ENCODE assay signal across 9 mouse cellular contexts in the genomic region with DNA sequence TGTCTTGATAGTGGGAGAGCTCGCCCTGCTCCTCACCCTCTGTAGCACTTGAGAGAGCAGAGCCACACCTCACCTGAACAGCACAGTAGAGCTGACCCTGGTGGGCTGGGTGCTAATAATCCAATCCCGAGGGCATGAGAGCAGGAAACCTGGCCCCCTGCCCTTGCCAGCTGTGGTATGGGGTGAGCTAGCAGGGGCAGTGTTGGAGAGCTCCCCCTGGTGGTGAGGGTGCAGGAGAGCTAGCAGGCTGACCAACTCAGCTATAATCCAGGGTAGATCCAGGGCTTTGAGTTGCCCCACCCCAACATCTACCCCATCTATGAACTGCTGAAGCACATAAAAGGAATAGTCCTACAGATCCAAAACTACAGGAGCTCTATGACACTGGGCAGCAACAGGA.
DNase-seq lines count a peak whose midpoint lies in the region; ATAC-seq and TF ChIP-seq lines count a peak whose summit lies in the region.
"Had no signal": no experiment of that assay in that cellular context is flagged by ENCODE, and none has a peak within 500 bp of the region (broad histone marks: within the 10 kb centered on the region; RNA-seq: fewer than 3 reads in every experiment).

No protein-coding gene starts in this region.

- TF ChIP-seq EP300 in heart, postnatal 0 days (IDR thresholded peaks at IDR 0.05; ENCODE audit: low read depth): no peak

- ATAC-seq in heart, postnatal 0 days (ENCODE audit: insufficient read depth, low read depth): no peak
- ATAC-seq in monocyte, adult 5-6 weeks (replicated peaks; ENCODE audit: insufficient number of reproducible peaks, low FRiP score, low TSS enrichment, poor library complexity, severe bottlenecking): 0 out of 2 replicates have a peak, but pooled peaks have one; percentile 22

- peak; percentile 36; the same call in 1 of the 2 replicates for TF ChIP-seq CTCF in heart, postnatal 0 days (IDR thresholded peaks at IDR 0.05; ENCODE audit: low read depth)

- no peak overlapping the region for H3K9ac ChIP-seq in heart, postnatal 0 days (replicated peaks; ENCODE audit: low read depth, low read length)
- H3K9ac ChIP-seq: embryonic facial prominence, embryonic 12.5 days had no signal

- H3K9me3 ChIP-seq in heart, postnatal 0 days (replicated peaks; ENCODE audit: control insufficient read depth, low read length): no peaks in the 10 kb centered on the region
- H3K9me3 ChIP-seq in embryonic facial prominence, embryonic 10.5 days: no peaks in the 10 kb centered on the region
- H3K9me3 ChIP-seq: embryonic facial prominence, embryonic 12.5 days had no signal

- intact Hi-C loops in left cerebral cortex, postnatal 4 days (cut with DNase I): no loop called here
- intact Hi-C loops in left cerebral cortex, postnatal 14 days (cut with DNase I): no loop called here
- intact Hi-C loops in left cerebral cortex, postnatal 36 days (cut with DNase I): loop anchor here (10.0 kb wide), 1 partner anchor 522 kb away; a partner anchor contains a TSS

- H3K4me2 ChIP-seq in heart, postnatal 0 days (ENCODE audit: low read depth, low read length): no peak overlapping the region
- H3K4me2 ChIP-seq: embryonic facial prominence, embryonic 12.5 days had no signal

- H3K36me3 ChIP-seq in heart, postnatal 0 days (replicated peaks; ENCODE audit: control insufficient read depth, insufficient read depth, low read length): no peaks in the 10 kb centered on the region
- no peaks in the 10 kb centered on the region for H3K36me3 ChIP-seq in embryonic facial prominence, embryonic 10.5 days (replicated peaks)
- H3K36me3 ChIP-seq: embryonic facial prominence, embryonic 12.5 days had no signal

- no peak overlapping the region for H3K27ac ChIP-seq in heart, postnatal 0 days (ENCODE audit: low read depth)
- no peak overlapping the region for H3K27ac ChIP-seq in embryonic facial prominence, embryonic 10.5 days (replicated peaks)
- H3K27ac ChIP-seq: embryonic facial prominence, embryonic 12.5 days had no signal

- no peak overlapping the region for H3K4me3 ChIP-seq in heart, postnatal 0 days (ENCODE audit: low read depth, low read length)
- no peak overlapping the region for H3K4me3 ChIP-seq in embryonic facial prominence, embryonic 10.5 days
- H3K4me3 ChIP-seq: embryonic facial prominence, embryonic 12.5 days had no signal

- peak; percentile 19 for DNase-seq in left cerebral cortex, postnatal 4 days
- DNase-seq in left cerebral cortex, postnatal 14 days (ENCODE audit: low spot score in 2 of 2): no peak
- peak; percentile 18 for DNase-seq in ZHBTc4 (ENCODE audit: low read depth, low spot score)
- no peak for DNase-seq in heart, postnatal 0 days (ENCODE audit: low spot score)
- no peak for DNase-seq in embryonic facial prominence, embryonic 10.5 days (ENCODE audit: low spot score)
- no peak for DNase-seq in left cerebral cortex, postnatal 36 days (ENCODE audit: low spot score in 2 of 2)
- no peak for DNase-seq in cerebellum, postnatal 36 days

- 78% methylated on average over 2 of the region's 2 CpGs for WGBS in heart, postnatal 0 days
- WGBS in embryonic facial prominence, embryonic 10.5 days: 81% methylated on average over 2 of the region's 2 CpGs

- no peaks in the 10 kb centered on the region for H3K27me3 ChIP-seq in heart, postnatal 0 days (ENCODE audit: control insufficient read depth, insufficient read depth, low read length)
- no peaks in the 10 kb centered on the region for H3K27me3 ChIP-seq in embryonic facial prominence, embryonic 10.5 days (replicated peaks; ENCODE audit: low read depth, poor library complexity, severe bottlenecking)
- H3K27me3 ChIP-seq: embryonic facial prominence, embryonic 12.5 days had no signal

- no peaks in the 10 kb centered on the region for H3K4me1 ChIP-seq in heart, postnatal 0 days (ENCODE audit: control insufficient read depth, insufficient read depth)
- peaks cover 8% of the 10 kb centered on the region; the same call in 1 of the 2 replicates for H3K4me1 ChIP-seq in embryonic facial prominence, embryonic 10.5 days
- H3K4me1 ChIP-seq: embryonic facial prominence, embryonic 12.5 days had no signal

Comparison
In these comparisons a context has a peak if more than half of its experiments do, and no peak if none do; other contexts are left out.
1. DNase-seq: peak in left cerebral cortex, postnatal 4 days (single experiment) and ZHBTc4 (single experiment); none in left cerebral cortex, postnatal 14 days (0 of 2), heart, postnatal 0 days (single experiment), embryonic facial prominence, embryonic 10.5 days (single experiment), left cerebral cortex, postnatal 36 days (0 of 2) and cerebellum, postnatal 36 days (0 of 2).